Mouse (Mus musculus): ENCODE results near the gene Ampd3.

GRCm38 (mm10) chr7:110729295-110729694 lies 38.7 kb upstream of the Ampd3 start:
- TF ChIP-seq GATA1 (IDR thresholded peaks at IDR 0.05; ENCODE audit: borderline replicate concordance, low read length) (no peak), FLI1 (IDR thresholded peaks at IDR 0.05; ENCODE audit: low read length) (no peak)
